Mouse (Mus musculus) cerebellum, adult 2 months (tissue): ENCODE measurements around the gene Marcks.

Experiments used
- CTCF ChIP-seq: fragments of 200-500 bp; IDR thresholded peaks from 2 replicates; pipeline ENCODE4 v1.5.1; 2011; ENCODE audit warnings: low read depth, mild to moderate bottlenecking, control low read depth, low read length, moderate library complexity, borderline replicate concordance; ENCODE audit not compliant: insufficient read depth
- POLR2A ChIP-seq: fragments of 200-500 bp; IDR thresholded peaks from 2 replicates; pipeline ENCODE4 v1.6.1; 2011; ENCODE audit warnings: low read length, control low read depth, borderline replicate concordance; ENCODE audit not compliant: insufficient read depth

- TF ChIP-seq POLR2A (no peak), CTCF (no peak)
Observed at GRCm38 (mm10) chr10:37157156-37157555, 18.4 kb upstream of the Marcks start.
